Mouse (Mus musculus): ENCODE measurements at regions not wholly inside any gene's neighbourhood (a gene's known extent, or its start where the extent isn't known, plus 50 kb on each side); places are given as distances from the start of the nearest gene placed in this dataset.
A peak's percentile ranks its signal among the peaks of the same experiment; 100 is the strongest.

GRCm38 (mm10) chr13:97588085-97588484 is 172.3 kb downstream of the Gm10260 start:
- DNase-seq (ENCODE audit: low spot score in 2 of 2) = no peak
- no peak for TF ChIP-seq CTCF (conservative IDR thresholded peaks at IDR 0.05)
- H3K27ac ChIP-seq = no peak overlapping the region
- H3K4me3 ChIP-seq = no peak overlapping the region

- DNase-seq (ENCODE audit: low spot score in 2 of 2) = no peak
- Histone ChIP-seq H3K27ac (no peak overlapping the region), H3K4me3 (no peak overlapping the region)
- peak; percentile 47 for TF ChIP-seq CTCF (conservative IDR thresholded peaks at IDR 0.05)
Observed at GRCm38 (mm10) chr13:97587088-97587487, 173.3 kb downstream of the Gm10260 start.

- no peak for TF ChIP-seq CTCF (conservative IDR thresholded peaks at IDR 0.05)
- DNase-seq (ENCODE audit: low spot score in 2 of 2) = no peak
- Histone ChIP-seq H3K4me3 (no peak overlapping the region), H3K27ac (no peak overlapping the region)
Observed at GRCm38 (mm10) chr13:97584045-97584444, 176.4 kb downstream of the Gm10260 start.

GRCm38 (mm10) chr13:97581380-97581779 is 179.1 kb downstream of the Gm10260 start:
- DNase-seq (ENCODE audit: low spot score in 2 of 2) = no peak
- no peak for TF ChIP-seq CTCF (conservative IDR thresholded peaks at IDR 0.05)
- H3K27ac ChIP-seq = peak overlapping the region; percentile 76
- H3K4me3 ChIP-seq = no peak overlapping the region

GRCm38 (mm10) chr13:97580241-97580874 is 180.1 kb downstream of the Gm10260 start:
- TF ChIP-seq CTCF (conservative IDR thresholded peaks at IDR 0.05) = no peak
- H3K27ac ChIP-seq = peak overlapping the region; percentile 76
- no peak for DNase-seq (ENCODE audit: low spot score in 2 of 2)
- H3K4me3 ChIP-seq = no peak overlapping the region

- Histone ChIP-seq H3K4me3 (no peak overlapping the region), H3K27ac (no peak overlapping the region)
- no peak for TF ChIP-seq CTCF (conservative IDR thresholded peaks at IDR 0.05)
- DNase-seq (ENCODE audit: low spot score in 2 of 2) = no peak
Observed at GRCm38 (mm10) chr13:97578595-97578994, 181.8 kb downstream of the Gm10260 start.

GRCm38 (mm10) chr13:97577081-97577785 is 183.2 kb downstream of the Gm10260 start:
- TF ChIP-seq CTCF (conservative IDR thresholded peaks at IDR 0.05) = no peak
- Histone ChIP-seq H3K27ac (no peak overlapping the region), H3K4me3 (no peak overlapping the region)
- DNase-seq (ENCODE audit: low spot score in 2 of 2) = no peak

GRCm38 (mm10) chr13:97573601-97574000 is 186.8 kb downstream of the Gm10260 start:
- TF ChIP-seq CTCF (conservative IDR thresholded peaks at IDR 0.05) = no peak
- Histone ChIP-seq H3K4me3 (no peak overlapping the region), H3K27ac (0 out of 2 replicates have a peak overlapping the region, but pooled peaks have one; percentile 23)
- no peak for DNase-seq (ENCODE audit: low spot score in 2 of 2)

- Histone ChIP-seq H3K4me3 (no peak overlapping the region), H3K27ac (no peak overlapping the region)
- DNase-seq (ENCODE audit: low spot score in 2 of 2) = no peak
- no peak for TF ChIP-seq CTCF (conservative IDR thresholded peaks at IDR 0.05)
Observed at GRCm38 (mm10) chr13:97572352-97572751, 188.1 kb downstream of the Gm10260 start.

GRCm38 (mm10) chr13:97570009-97570408 is 190.4 kb downstream of the Gm10260 start:
- TF ChIP-seq CTCF (conservative IDR thresholded peaks at IDR 0.05) = no peak
- Histone ChIP-seq H3K4me3 (no peak overlapping the region), H3K27ac (no peak overlapping the region; the same call in 1 of the 2 replicates)
- DNase-seq (ENCODE audit: low spot score in 2 of 2) = no peak

GRCm38 (mm10) chr13:97567632-97568031 is 192.8 kb downstream of the Gm10260 start:
- no peak for TF ChIP-seq CTCF (conservative IDR thresholded peaks at IDR 0.05)
- no peak for DNase-seq (ENCODE audit: low spot score in 2 of 2)
- H3K4me3 ChIP-seq = no peak overlapping the region
- H3K27ac ChIP-seq = peak overlapping the region; percentile 89; the same call in 1 of the 2 replicates

- Histone ChIP-seq H3K4me3 (no peak overlapping the region), H3K27ac (peak overlapping the region; percentile 89)
- no peak for TF ChIP-seq CTCF (conservative IDR thresholded peaks at IDR 0.05)
- peak; percentile 44 to 71 for DNase-seq (ENCODE audit: low spot score in 2 of 2)
Observed at GRCm38 (mm10) chr13:97566071-97566470, 194.4 kb downstream of the Gm10260 start.

- TF ChIP-seq CTCF (conservative IDR thresholded peaks at IDR 0.05) = no peak
- no peak overlapping the region for H3K4me3 ChIP-seq
- H3K27ac ChIP-seq = peak overlapping the region; percentile 90
- no peak for DNase-seq (ENCODE audit: low spot score in 2 of 2)
Observed at GRCm38 (mm10) chr13:97562241-97562640, 198.2 kb downstream of the Gm10260 start.

- DNase-seq (ENCODE audit: low spot score in 2 of 2) = no peak
- TF ChIP-seq CTCF (conservative IDR thresholded peaks at IDR 0.05) = no peak
- Histone ChIP-seq H3K27ac (peak overlapping the region; percentile 90), H3K4me3 (no peak overlapping the region)
Observed at GRCm38 (mm10) chr13:97560789-97561188, 199.6 kb downstream of the Gm10260 start.

Measured in layer of hippocampus, adult 2 months (tissue).